Mouse (Mus musculus) C2C12 (cell line): ENCODE results near the gene Cep170b.

ENCODE experiments used
- CEBPB ChIP-seq: IDR thresholded peaks from one replicate; pipeline ENCODE4 v1.6.1; 2011; ENCODE audit warnings: low read depth, mild to moderate bottlenecking, control low read depth, moderate library complexity
- CTCF ChIP-seq: IDR thresholded peaks from one replicate; pipeline ENCODE4 v1.5.1; 2011; ENCODE audit not compliant: control insufficient read depth, insufficient read depth, insufficient read length
- MAX ChIP-seq: IDR thresholded peaks from one replicate; pipeline ENCODE4 v1.6.1; 2011; ENCODE audit warnings: mild to moderate bottlenecking, control low read depth
- USF1 ChIP-seq: IDR thresholded peaks from one replicate; pipeline ENCODE4 v1.6.1; 2011; ENCODE audit warnings: low read depth, mild to moderate bottlenecking, control low read depth, moderate library complexity

- TF ChIP-seq CTCF (no peak), CEBPB (no peak), USF1 (no peak), MAX (no peak)
These were observed 46.6 kb upstream of the Cep170b start for GRCm38 (mm10) chr12:112673576-112674091.
